Mouse (Mus musculus) 3134 (cell line): ENCODE data around the gene Pvrig.
"Not testable (repeated sequence)": the region's sequence is repeated elsewhere in the genome, so short reads cannot be mapped to it uniquely, and the experiment has no call there.

Source experiments
- DNase-seq: peaks from one replicate; pipeline ENCODE4 v3.0.0-alpha.2; 2011; ENCODE audit warnings: low spot score; ENCODE audit not compliant: insufficient read length; ENCODE audit errors: extremely low read depth

Pvrig gene

GRCm38 (mm10) chr5:138341661-138342060 is at the start of gene Pvrig:
Pvrig (plus strand) TSS chr5:138341961.
- DNase-seq: no peak

DNA sequence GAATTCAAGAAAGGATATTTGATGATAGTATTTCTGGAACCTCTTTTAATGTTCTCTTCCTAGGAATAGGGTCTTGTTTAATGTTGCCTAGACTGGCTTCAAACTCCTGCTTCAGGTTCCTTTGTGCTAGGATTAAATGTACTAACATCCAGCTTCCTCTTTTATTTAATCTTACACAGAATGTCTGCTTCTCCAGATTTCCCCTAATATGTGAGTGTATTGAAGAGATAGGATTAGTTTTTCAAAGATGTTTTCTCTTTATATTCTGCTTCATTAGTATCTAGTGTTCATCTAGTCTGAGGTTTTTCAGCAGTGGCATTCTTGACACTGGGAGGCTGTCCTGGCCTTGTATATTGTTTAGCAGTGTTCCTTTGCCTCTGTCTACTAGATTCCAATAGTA is 47.6 kb upstream of the Pvrig start:
- no peak for DNase-seq

DNA sequence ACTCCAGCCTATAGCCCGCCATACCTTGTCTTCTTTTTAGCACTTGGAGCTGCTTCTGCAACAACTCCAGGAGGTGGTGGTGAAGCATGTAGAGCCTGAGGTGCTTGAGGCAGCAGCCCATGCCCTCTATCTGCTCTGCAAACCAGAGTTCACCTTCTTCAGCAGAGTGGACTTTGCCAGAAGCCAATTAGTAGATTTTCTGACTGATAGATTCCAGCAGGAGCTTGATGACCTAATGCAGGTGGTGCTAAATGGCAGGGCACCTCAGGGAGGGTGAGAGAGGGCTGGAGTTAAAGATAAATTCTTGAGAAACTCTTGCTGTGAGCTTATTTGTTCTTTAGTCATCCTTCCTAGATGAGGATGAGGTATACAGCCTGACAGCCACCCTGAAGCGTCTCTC is 42.1 kb upstream of the Pvrig start:
- DNase-seq: no peak

DNA sequence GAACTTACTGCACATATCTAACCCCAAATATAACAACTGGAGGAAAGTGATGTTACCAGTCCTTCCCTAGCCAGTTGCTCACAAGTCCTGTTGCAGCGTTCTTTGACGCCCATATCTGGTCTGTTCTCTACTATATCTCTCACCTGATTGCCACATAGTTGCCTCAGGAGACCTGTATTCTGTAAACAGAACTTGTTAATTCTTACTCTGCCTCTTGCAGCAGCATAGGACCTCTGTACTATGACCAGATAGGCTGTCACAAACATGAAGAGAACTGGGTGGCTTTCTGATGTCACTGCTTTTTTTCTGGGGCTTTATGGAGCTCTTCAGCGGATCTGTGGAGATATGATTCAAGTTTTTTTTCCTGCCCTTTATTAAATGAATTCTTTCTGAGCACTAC is 29.0 kb upstream of the Pvrig start:
- no peak for DNase-seq

- DNase-seq: no peak
Observed at GRCm38 (mm10) chr5:138343216-138343615, 1.5 kb downstream of the Pvrig start.

DNA sequence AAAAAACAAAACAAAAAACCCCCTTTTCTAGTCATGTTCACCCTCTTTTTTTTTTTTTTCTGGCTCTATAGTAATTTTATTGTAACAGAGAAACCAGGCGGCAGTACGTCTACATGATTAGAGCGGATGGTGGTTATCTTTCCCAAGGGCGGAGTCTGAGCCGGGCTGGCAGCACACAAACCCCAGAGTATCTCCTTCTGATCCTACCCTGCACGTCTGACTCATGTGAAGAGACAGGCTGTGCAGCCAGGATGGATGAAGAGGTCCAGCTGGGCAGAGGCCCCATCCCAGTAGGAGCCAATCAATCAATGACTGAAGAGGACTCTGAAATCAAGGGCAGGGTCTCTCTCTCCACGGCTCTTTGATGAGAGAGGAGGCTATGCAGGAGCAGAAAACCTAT is 21.4 kb downstream of the Pvrig start:
- DNase-seq: not testable (repeated sequence)

GRCm38 (mm10) chr5:138365347-138365746 is 23.6 kb downstream of the Pvrig start:
- not testable (repeated sequence) for DNase-seq
